Mouse (Mus musculus) left cerebral cortex, adult 18-20 months (tissue): ENCODE data around the gene Ptprf. TPM values are rescaled to one million over a fixed set of nuclear protein-coding genes. Genes with fewer than 3 reads are reported as not detected.

Experiments used
- DNase-seq, 2 experiments: peaks; one replicate each; pipeline ENCODE4 v3.0.0; 2021 to 2022; ENCODE audit warnings: low spot score in 2 of 2, mixed read lengths in 1 of 2
- total RNA-seq, 2 experiments: library from RNA; stranded (reverse); gene quantifications; 2 replicates each; pipeline ENCODE4 v1.2.3; 2021

Ptprf gene
- total RNA-seq, 2 experiments from 2014 or later, result 101 to 110 TPM

GRCm38 (mm10) chr4:118260551-118261267 lies 30.5 kb downstream of the Ptprf start:
- DNase-seq, result peak; percentile 61 to 71

- DNase-seq, result no peak
Measured at GRCm38 (mm10) chr4:118259782-118260463, 31.3 kb downstream of the Ptprf start.

DNA sequence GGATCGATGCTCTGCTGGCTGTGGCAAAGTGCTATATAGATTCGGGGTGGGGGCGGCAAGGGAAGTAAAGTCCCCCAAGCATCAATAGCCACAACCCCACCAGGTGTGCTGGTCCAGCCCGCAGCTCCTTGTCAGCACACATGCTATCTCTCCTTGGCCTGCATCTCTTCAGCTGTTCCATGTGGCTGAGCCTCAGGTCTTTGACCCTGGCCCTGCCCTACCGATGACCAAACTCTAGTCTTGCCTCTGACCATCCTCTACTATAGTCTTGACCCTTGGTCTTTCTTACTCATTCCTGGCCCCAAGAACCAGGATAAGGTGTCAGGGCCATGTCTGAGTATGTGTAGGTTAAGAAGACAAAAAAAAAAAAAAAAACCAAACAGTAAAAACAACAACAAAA lies 33.2 kb downstream of the Ptprf start:
- DNase-seq, result no peak

DNA sequence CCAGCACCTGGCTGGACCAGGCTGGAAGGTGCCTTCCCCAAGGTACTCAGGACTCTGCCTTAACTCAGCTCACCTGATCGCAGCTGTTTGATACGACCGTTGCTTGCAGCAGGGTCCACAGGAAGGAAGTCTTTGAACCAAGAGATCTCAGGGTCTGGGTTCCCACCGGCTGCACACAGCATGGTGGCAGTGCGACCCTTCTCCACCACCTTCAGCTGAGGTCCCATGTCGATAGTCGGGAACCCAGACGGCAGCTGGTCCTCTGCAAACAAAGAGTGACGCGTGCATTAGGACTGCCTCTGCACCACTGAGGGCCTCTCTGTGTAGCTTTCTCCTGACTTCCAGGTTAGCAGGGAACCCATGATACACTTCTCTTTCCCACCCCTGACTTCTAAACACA lies 33.8 kb downstream of the Ptprf start:
- DNase-seq, result no peak

- no peak for DNase-seq
Measured at GRCm38 (mm10) chr4:118256217-118256616, 35.0 kb downstream of the Ptprf start.

- DNase-seq, result no peak
Measured at GRCm38 (mm10) chr4:118254953-118255352, 36.3 kb downstream of the Ptprf start.

- DNase-seq, result no peak
Measured at GRCm38 (mm10) chr4:118247323-118247722, 43.9 kb downstream of the Ptprf start.

DNA sequence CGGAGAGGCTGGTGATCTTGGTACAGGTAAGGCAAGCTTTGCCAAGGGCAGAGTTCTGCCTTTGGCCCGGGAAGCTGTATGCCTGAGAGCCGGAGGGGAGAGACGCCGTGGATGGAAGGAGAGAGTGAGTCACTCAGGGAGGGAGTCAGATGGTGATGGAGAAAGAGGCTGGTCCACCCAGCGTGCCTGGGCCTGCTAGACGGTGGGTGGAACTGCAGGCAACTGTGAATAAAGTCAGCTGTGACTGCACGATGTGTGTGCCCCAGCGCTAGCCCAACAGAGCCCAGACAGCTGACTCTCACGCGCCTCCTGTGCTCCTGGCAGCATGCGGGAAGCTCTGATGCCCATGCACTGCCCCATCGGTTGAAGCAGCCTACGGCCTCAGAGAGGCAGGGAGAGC lies 45.4 kb downstream of the Ptprf start:
- peak; percentile 67 to 83 for DNase-seq

DNA sequence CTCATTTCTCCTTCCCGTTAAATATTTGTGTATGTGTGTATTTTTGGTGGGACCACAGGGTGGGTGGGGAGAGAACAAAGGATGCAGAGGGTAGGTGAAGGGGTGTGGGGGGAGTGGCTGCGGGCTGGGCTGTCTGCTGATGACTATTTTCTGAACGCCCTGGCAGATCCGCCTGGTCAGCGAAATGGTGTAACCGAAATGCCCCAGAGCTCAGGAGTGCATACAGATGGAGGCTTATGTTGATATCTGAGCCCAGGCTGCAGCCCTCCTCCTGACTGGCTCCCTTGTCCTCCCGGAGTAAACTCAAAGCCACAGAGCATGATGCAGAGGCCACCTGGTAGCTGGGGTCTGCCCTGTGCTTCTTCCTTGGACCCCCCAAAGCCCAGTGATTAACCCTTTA lies 47.4 kb downstream of the Ptprf start:
- no peak for DNase-seq

DNA sequence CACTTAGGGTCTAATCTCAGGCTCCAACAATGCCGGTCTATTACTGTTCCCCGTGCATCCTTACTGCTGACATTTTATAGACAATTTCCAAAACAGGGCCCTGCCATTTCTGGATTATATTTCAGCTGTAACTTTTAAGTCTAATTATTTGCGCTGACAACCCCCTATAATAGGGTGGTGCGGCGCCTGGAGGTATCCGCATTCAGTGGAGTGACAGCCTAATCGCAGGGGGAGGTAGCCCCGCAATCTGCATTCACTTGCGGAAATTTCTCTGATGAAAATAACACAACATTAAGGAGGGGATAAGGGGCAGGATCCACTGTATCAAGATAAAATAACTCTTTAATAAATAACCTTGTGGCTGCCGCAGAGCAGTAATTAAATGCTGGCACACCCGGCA lies 47.9 kb downstream of the Ptprf start:
- no peak for DNase-seq

DNA sequence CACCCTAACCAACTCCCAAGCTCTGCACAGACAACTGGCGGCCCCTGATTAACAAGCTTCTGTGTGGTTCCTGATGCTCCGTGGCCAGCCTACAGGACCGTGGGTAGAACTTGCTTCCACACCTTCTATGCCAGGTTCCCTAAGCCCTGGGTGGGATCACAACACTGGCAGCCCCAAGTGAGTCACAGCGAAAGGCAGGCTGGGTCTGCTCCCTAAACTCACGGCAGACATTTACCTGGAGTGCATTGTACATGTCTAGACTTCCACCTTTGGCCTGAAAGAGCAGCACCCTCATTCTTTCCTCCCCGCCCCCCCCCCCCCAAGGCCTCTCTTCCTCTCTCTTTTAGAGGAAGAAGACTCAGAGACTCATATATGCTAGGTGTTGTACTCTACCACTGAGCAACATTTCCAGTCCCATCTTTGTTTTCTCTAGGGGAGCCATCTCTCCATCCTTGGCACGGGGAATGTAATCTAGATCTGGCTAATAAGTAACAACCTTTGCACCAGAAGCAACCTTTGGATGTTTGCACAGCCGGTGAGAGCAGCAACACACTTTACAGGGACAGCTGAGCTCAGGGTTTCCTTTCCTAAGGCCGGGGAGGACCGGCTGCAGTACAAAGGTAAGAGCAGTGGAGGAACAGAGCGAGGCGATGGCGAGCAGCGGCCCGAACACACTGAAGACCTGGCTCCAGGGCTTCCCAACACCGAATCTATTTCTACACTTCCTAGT lies 51.1 kb downstream of the Ptprf start:
- no peak for DNase-seq

- DNase-seq, result no peak
Measured at GRCm38 (mm10) chr4:118238666-118239065, 52.5 kb downstream of the Ptprf start.

DNA sequence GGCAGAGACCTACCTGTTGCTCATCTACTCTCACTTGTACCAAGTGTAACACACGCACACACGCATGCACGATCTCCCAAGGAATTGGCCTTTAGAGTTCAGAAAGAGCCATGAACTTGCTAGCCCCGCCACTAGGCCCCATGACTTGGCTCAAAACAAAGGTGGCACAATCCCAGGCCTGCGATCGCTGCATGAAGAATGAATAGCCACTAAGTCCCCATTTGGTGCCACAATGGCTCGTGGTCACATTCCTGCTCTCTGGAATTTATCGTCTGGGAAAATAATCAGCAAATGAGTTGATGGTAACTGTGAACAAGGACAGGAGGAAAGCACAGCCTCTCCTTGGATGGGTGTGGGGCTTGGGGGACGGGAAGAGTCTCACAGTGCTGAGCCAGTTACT lies 54.3 kb downstream of the Ptprf start:
- no peak for DNase-seq

- no peak for DNase-seq
Measured at GRCm38 (mm10) chr4:118234711-118235388, 56.4 kb downstream of the Ptprf start.

- DNase-seq, result no peak
Measured at GRCm38 (mm10) chr4:118233886-118234285, 57.3 kb downstream of the Ptprf start.

- no peak for DNase-seq
Measured at GRCm38 (mm10) chr4:118231861-118232260, 59.3 kb downstream of the Ptprf start.

GRCm38 (mm10) chr4:118229035-118229770 lies 62.0 kb downstream of the Ptprf start:
- no peak for DNase-seq

DNA sequence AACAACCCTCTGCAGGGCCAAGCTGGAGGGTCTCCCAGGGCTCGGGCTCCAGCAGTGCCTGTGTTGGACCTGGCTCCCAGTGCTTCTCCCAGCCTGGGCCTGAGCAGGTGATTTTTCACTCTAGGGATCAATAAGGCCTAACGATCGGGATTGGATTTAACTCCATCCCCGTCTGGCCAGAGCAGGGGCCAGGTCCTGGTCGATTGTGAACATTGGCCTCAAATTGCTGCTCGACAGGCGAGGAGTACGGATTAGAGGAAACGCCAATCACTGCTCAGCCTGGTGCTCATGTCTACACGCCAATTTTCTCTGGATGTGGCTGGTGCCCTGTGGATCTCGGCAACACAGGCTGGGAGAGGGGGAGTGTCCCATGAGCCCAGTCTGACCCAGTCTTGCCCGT lies 63.8 kb downstream of the Ptprf start:
- no peak for DNase-seq

DNA sequence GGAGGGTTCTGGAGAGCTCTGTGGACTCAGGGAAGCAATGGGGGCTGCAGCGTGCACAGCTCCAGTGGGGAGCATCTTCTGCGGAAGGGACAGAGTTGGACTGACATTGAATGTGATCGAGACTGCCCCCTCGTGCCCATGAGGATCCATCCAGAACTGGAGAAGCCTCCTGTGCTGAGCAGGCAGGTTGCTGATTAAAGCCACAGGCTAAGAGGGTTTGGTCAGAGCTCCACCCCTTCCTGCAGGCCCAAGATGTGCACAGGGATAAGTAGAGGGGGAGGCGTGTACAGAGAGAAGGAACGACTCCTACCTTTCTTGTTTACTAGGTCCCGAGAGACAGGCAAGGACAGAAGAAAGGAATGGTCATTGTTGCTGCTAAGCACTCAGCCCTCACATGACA lies 69.9 kb downstream of the Ptprf start:
- DNase-seq, result no peak

- DNase-seq, result no peak
Measured at GRCm38 (mm10) chr4:118220756-118221155, 70.4 kb downstream of the Ptprf start.

GRCm38 (mm10) chr4:118219487-118219886 lies 71.7 kb downstream of the Ptprf start:
- DNase-seq, result no peak
